Mouse (Mus musculus): ENCODE measurements at regions not wholly inside any gene's neighbourhood (a gene's known extent, or its start where the extent isn't known, plus 50 kb on each side); places are given as distances from the start of the nearest gene placed in this dataset.

- DNase-seq (ENCODE audit: low read depth, low spot score), result no peak
Measured at GRCm38 (mm10) chr13:90823877-90824276, 81.3 kb downstream of the Atp6ap1l start.

- DNase-seq (ENCODE audit: low read depth, low spot score), result no peak
Measured at GRCm38 (mm10) chr13:90821898-90822297, 83.3 kb downstream of the Atp6ap1l start.

- no peak for DNase-seq (ENCODE audit: low read depth, low spot score)
Measured at GRCm38 (mm10) chr13:90820453-90820852, 84.7 kb downstream of the Atp6ap1l start.

- no peak for DNase-seq (ENCODE audit: low read depth, low spot score)
Measured at GRCm38 (mm10) chr13:90819934-90820333, 85.2 kb downstream of the Atp6ap1l start.

GRCm38 (mm10) chr13:90814174-90814865 lies 90.8 kb downstream of the Atp6ap1l start:
- DNase-seq (ENCODE audit: low read depth, low spot score), result no peak

GRCm38 (mm10) chr13:90810011-90810410 lies 95.1 kb downstream of the Atp6ap1l start:
- DNase-seq (ENCODE audit: low read depth, low spot score), result no peak

- DNase-seq (ENCODE audit: low read depth, low spot score), result no peak
Measured at GRCm38 (mm10) chr13:90799641-90800040, 105.5 kb downstream of the Atp6ap1l start.

- DNase-seq (ENCODE audit: low read depth, low spot score), result no peak
Measured at GRCm38 (mm10) chr13:90798791-90799542, 106.2 kb downstream of the Atp6ap1l start.

GRCm38 (mm10) chr13:90798381-90798780 lies 106.8 kb downstream of the Atp6ap1l start:
- DNase-seq (ENCODE audit: low read depth, low spot score), result no peak

- no peak for DNase-seq (ENCODE audit: low read depth, low spot score)
Measured at GRCm38 (mm10) chr13:90797209-90797608, 107.9 kb downstream of the Atp6ap1l start.

GRCm38 (mm10) chr13:90796809-90797208 lies 108.3 kb downstream of the Atp6ap1l start:
- no peak for DNase-seq (ENCODE audit: low read depth, low spot score)

GRCm38 (mm10) chr13:90782435-90782834 lies 122.7 kb downstream of the Atp6ap1l start:
- DNase-seq (ENCODE audit: low read depth, low spot score), result no peak

- DNase-seq (ENCODE audit: low read depth, low spot score), result no peak
Measured at GRCm38 (mm10) chr13:90781974-90782373, 123.2 kb downstream of the Atp6ap1l start.

- no peak for DNase-seq (ENCODE audit: low read depth, low spot score)
Measured at GRCm38 (mm10) chr13:90777952-90778298, 127.2 kb downstream of the Atp6ap1l start.

- DNase-seq (ENCODE audit: low read depth, low spot score), result no peak
Measured at GRCm38 (mm10) chr13:90777123-90777951, 127.8 kb downstream of the Atp6ap1l start.

GRCm38 (mm10) chr13:90762154-90762553 lies 143.0 kb downstream of the Atp6ap1l start:
- DNase-seq (ENCODE audit: low read depth, low spot score), result no peak

GRCm38 (mm10) chr13:90760516-90761050 lies 144.6 kb downstream of the Atp6ap1l start:
- no peak for DNase-seq (ENCODE audit: low read depth, low spot score)

- no peak for DNase-seq (ENCODE audit: low read depth, low spot score)
Measured at GRCm38 (mm10) chr13:90754451-90754850, 150.7 kb downstream of the Atp6ap1l start.

GRCm38 (mm10) chr13:90749741-90750140 lies 155.4 kb downstream of the Atp6ap1l start:
- DNase-seq (ENCODE audit: low read depth, low spot score), result no peak

GRCm38 (mm10) chr13:90745063-90745462 lies 160.1 kb downstream of the Atp6ap1l start:
- no peak for DNase-seq (ENCODE audit: low read depth, low spot score)

- DNase-seq (ENCODE audit: low read depth, low spot score), result no peak
Measured at GRCm38 (mm10) chr13:90742615-90743402, 162.3 kb downstream of the Atp6ap1l start.

Measured in telencephalon, adult 2 months (tissue).